Mouse (Mus musculus): ENCODE results near the gene Cops2.
A peak's percentile ranks its signal among the peaks of the same experiment; 100 is the strongest.

GRCm38 (mm10) chr2:125864551-125864950 lies 5.6 kb upstream of the Cops2 start:
- TF ChIP-seq EP300 (IDR thresholded peaks at IDR 0.05; ENCODE audit: low read depth) (peak; percentile 85), CTCF (IDR thresholded peaks at IDR 0.05; ENCODE audit: low read depth) (peak; percentile 24; the same call in 1 of the 2 replicates)
